Mouse (Mus musculus) C2C12 (cell line): ENCODE data around the gene Slc6a11.

Experiments
- CEBPB ChIP-seq: IDR thresholded peaks from one replicate; pipeline ENCODE4 v1.6.1; 2011; ENCODE audit warnings: low read depth, mild to moderate bottlenecking, control low read depth, moderate library complexity
- CTCF ChIP-seq: IDR thresholded peaks from one replicate; pipeline ENCODE4 v1.5.1; 2011; ENCODE audit not compliant: control insufficient read depth, insufficient read depth, insufficient read length
- FOSL1 ChIP-seq: IDR thresholded peaks from one replicate; pipeline ENCODE4 v1.8.0; 2011; ENCODE audit warnings: mild to moderate bottlenecking, low read length; ENCODE audit not compliant: poor library complexity, insufficient read depth, severe bottlenecking
- MAX ChIP-seq: IDR thresholded peaks from one replicate; pipeline ENCODE4 v1.6.1; 2011; ENCODE audit warnings: mild to moderate bottlenecking, control low read depth
- MYOD1 ChIP-seq: IDR thresholded peaks from one replicate; pipeline ENCODE4 v1.6.1; 2011; ENCODE audit warnings: low read depth; ENCODE audit not compliant: control insufficient read depth, insufficient read length
- MYOG ChIP-seq: IDR thresholded peaks from one replicate; pipeline ENCODE4 v1.6.1; 2011; ENCODE audit not compliant: control insufficient read depth, insufficient read length; ENCODE audit errors: extremely low read depth
- USF1 ChIP-seq: IDR thresholded peaks from one replicate; pipeline ENCODE4 v1.6.1; 2011; ENCODE audit warnings: low read depth, mild to moderate bottlenecking, control low read depth, moderate library complexity

- TF ChIP-seq CEBPB (no peak), CTCF (no peak), USF1 (no peak), MYOD1 (no peak), MAX (no peak), MYOG (no peak), FOSL1 (no peak)
Observed at GRCm38 (mm10) chr6:114290184-114290583, 159.1 kb downstream of the Slc6a11 start.
